20 mouse cellular contexts compared by ENCODE assay signal in the genomic region with DNA sequence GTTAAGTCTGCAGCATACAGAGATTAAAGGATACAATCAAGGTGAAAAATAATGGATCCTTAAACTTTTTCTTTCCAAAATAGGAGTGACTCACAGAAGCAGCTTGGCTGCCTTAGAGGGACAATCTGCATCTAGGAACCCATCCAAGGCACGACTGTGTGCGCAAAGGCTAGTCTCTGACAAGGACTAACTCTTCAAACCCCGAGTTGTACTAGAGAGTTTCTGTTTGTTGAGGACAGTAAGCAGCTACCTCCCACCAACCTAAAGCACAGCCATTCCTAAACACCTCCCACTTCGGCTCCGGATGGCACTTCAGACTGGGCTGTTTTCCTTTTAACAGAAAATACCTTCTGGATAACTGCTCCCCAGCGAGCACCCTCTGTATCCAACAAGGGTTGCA. TPM values are rescaled to one million over a fixed set of nuclear protein-coding genes. Genes with fewer than 3 reads are reported as not detected.
DNase-seq lines count a peak whose midpoint lies in the region.
"Had no signal": no experiment of that assay in that cellular context is flagged by ENCODE, and none has a peak within 500 bp of the region (broad histone marks: within the 10 kb centered on the region; RNA-seq: fewer than 3 reads in every experiment).

No protein-coding gene starts in this region.

- peak; percentile 67 for DNase-seq in adrenal gland, adult 2 months
- DNase-seq in adrenal gland, postnatal 4 days (ENCODE audit: low spot score in 2 of 2), result no peak
- DNase-seq in layer of hippocampus, adult 18-20 months (ENCODE audit: low spot score in 2 of 2), result peak; percentile 27 to 30
- DNase-seq in layer of hippocampus, adult 9-10 months (ENCODE audit: low spot score), result no peak
- peak; percentile 62 for DNase-seq in right cerebral cortex, adult 18-20 months
- DNase-seq in right cerebral cortex, postnatal 4 days, result no peak
- DNase-seq in thymus, postnatal 14 days, result no peak
- DNase-seq: cerebellum, adult 18-20 months; cerebellum, postnatal 25 days; embryo, embryonic 11 days; forebrain, postnatal 0 days; gastrocnemius, adult 2 months; heart, postnatal 4 days; kidney, adult 9 months; kidney, postnatal 25 days; retina, postnatal 1 day had no signal

RNA-seq across cellular contexts. Expression of gene Axdnd1, which starts 21.8 kb away (rescaled TPM):
- 1 to 10 TPM; 1.7 to 9.1 TPM for total RNA-seq in adrenal gland, adult 2 months (2021)
- polyA plus RNA-seq in adrenal gland, adult 2 months (2012; rRNA removed), result 0.11 TPM in 1 of 2 replicates, not detected in the other
- 1 to 10 TPM; 1.3 to 2.6 TPM for total RNA-seq in adrenal gland, postnatal 4 days (2021)
- total RNA-seq in layer of hippocampus, adult 18-20 months (2021), result 1 to 10 TPM in 1 of 2 experiments, under 1 TPM in 1; 0.50 to 1.2 TPM
- total RNA-seq: gastrocnemius, adult 2 months; midbrain, postnatal 0 days had no signal
- polyA plus RNA-seq: G1E; liver, embryonic 15.5 days; spleen, adult 2 months had no signal

RNA-seq across cellular contexts. Expression of gene Soat1, which starts 31.4 kb away (rescaled TPM):
- 1,000 to 10,000 TPM; 1,258 to 1,398 TPM for total RNA-seq in adrenal gland, adult 2 months (2021)
- 116 and 185 TPM in 2 replicates for polyA plus RNA-seq in adrenal gland, adult 2 months (2012; rRNA removed)
- 100 to 1,000 TPM; 532 to 566 TPM for total RNA-seq in adrenal gland, postnatal 4 days (2021)
- 10 to 100 TPM; 49.0 to 58.6 TPM for total RNA-seq in layer of hippocampus, adult 18-20 months (2021)

Comparison
In these comparisons a context has a peak if more than half of its experiments do, and no peak if none do; other contexts are left out.
1. DNase-seq: peak in adrenal gland, adult 2 months (single experiment), layer of hippocampus, adult 18-20 months (2 of 2) and right cerebral cortex, adult 18-20 months (single experiment); none in adrenal gland, postnatal 4 days (0 of 2), layer of hippocampus, adult 9-10 months (single experiment), right cerebral cortex, postnatal 4 days (single experiment) and thymus, postnatal 14 days (single experiment).
2. RNA of gene Soat1, which starts 31.4 kb away (total RNA-seq): 1,258 to 1,398 TPM in adrenal gland, adult 2 months and 532 to 566 TPM in adrenal gland, postnatal 4 days; 49.0 to 58.6 TPM in layer of hippocampus, adult 18-20 months; every median in the first group is over 4 times any median in the second.